Mouse (Mus musculus) midbrain, embryonic 11.5 days (tissue): Measurements from ENCODE around the gene Rsrc2. TPM values are rescaled to one million over a fixed set of nuclear protein-coding genes. Genes with fewer than 3 reads are reported as not detected.
"Not testable (repeated sequence)": the region's sequence is repeated elsewhere in the genome, so short reads cannot be mapped to it uniquely, and the experiment has no call there.

Experiments
- ATAC-seq: fragments of 200-750 bp; cut with Nextera tagmentation; 2 replicates; pipeline ENCODE4 v1.8.0; 2017; ENCODE audit warnings: moderate TSS enrichment, moderate library complexity; ENCODE audit not compliant: low FRiP score
- DNase-seq: peaks from one replicate; pipeline ENCODE4 v3.0.0; 2015; ENCODE audit warnings: low spot score; ENCODE audit errors: missing footprints
- H3K27ac ChIP-seq: fragments of 300-500 bp; sonication (generic); 2 replicates; pipeline ENCODE4 v1.5.1; 2014; ENCODE audit warnings: low read depth, low read length
- H3K27me3 ChIP-seq: fragments of 300-500 bp; sonication (generic); 2 replicates; pipeline ENCODE4 v1.6.1; 2014; ENCODE audit warnings: mild to moderate bottlenecking, low read length, moderate library complexity, mixed read lengths; ENCODE audit not compliant: control insufficient read depth, insufficient read depth
- H3K36me3 ChIP-seq: fragments of 300-500 bp; sonication (generic); 2 replicates; pipeline ENCODE4 v1.6.1; 2014; ENCODE audit warnings: mild to moderate bottlenecking, low read length, moderate library complexity, mixed read lengths; ENCODE audit not compliant: control insufficient read depth, insufficient read depth
- H3K4me1 ChIP-seq: fragments of 300-500 bp; sonication (generic); 2 replicates; pipeline ENCODE4 v1.6.1; 2014; ENCODE audit warnings: low read length; ENCODE audit not compliant: control insufficient read depth, insufficient read depth
- H3K4me2 ChIP-seq: fragments of 300-500 bp; sonication (generic); 2 replicates; pipeline ENCODE4 v1.6.1; 2014; ENCODE audit warnings: mild to moderate bottlenecking, moderate library complexity
- H3K4me3 ChIP-seq: fragments of 300-500 bp; sonication (generic); 2 replicates; pipeline ENCODE4 v1.5.1; 2014; ENCODE audit warnings: low read depth, low read length
- H3K9ac ChIP-seq: fragments of 300-500 bp; sonication (generic); 2 replicates; pipeline ENCODE4 v1.6.1; 2014; ENCODE audit warnings: low read length
- H3K9me3 ChIP-seq: fragments of 300-500 bp; sonication (generic); 2 replicates; pipeline ENCODE4 v1.6.1; 2016; ENCODE audit warnings: low read length; ENCODE audit not compliant: control insufficient read depth
- WGBS: fragments of 180-500 bp; shearing (Covaris S2); extraction: QIAGEN DNeasy Blood & Tissue Kit; methylation state at CpG from one replicate; pipeline ENCODE4 v1.1.7; 2014; 5-methylcytosine and 5-hydroxymethylcytosine counted together
- polyA plus RNA-seq: library from polyadenylated mRNA; unstranded; fragments of >200 nt; fragmentation: Nextera tagmentation; extraction: Ambion mirVana; gene quantifications from 2 replicates; pipeline ENCODE4 v1.2.1, GENCODE M21; 2014

Rsrc2 gene
- polyA plus RNA-seq: 168 and 191 TPM in 2 replicates

DNA sequence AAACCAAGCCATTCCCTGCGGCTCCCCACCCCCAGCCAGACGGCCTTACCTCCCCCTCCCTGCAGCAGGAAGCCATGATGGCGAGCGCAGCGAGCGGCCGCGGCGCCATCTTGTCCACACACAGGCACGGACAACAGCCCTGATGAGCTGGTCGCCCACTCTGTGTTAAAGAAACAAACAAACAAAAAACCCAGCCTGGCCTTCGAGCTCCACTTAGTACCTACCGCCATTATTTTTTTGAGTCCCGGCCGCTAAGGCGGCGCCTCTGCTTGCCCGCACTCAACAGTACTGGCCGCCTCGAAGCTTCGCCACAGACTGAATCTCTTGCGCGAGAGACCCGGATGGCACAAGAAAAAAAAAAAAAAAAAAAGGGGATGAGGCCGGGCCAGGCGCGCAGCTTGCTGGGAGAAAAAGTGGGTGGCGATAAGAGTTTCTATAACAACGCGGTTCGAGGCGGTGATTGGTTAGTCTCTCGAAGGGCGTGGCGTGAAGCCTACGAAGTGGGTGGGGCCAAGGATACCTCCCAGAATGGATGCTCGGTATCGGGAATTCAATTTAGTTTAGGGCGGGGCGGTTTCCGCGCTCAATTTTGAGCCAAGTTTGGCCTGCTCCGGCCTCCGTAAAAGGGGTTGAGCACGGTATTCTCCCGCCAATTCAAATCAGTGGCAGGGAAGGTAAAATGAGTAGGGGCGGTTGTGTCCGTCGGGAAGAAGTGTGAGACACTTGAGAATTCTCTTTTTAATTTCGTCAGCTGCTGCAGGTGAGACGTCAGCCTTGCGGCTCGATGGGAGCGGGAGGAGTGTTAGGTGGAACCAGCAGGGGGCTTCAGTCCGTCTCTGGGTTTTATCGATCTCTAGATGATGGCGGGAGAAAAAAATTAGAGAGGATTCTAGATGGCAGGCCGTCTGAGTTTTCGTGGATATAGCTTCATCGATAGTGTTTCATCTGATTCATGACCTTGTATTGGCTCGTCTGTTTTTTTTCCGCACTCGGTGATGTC lies at the start of gene Rsrc2, which contains the start of gene Kntc1:
Gene Rsrc2, minus strand, starts transcription at position 350 of the 1,000 bp plus-strand sequence.
Gene Kntc1, plus strand, starts transcription at position 652 of the 1,000 bp plus-strand sequence.
- H3K9me3 ChIP-seq: no peaks in the 10 kb centered on the region
- H3K4me3 ChIP-seq: peak within 1 kb of the TSS; percentile 87
- H3K4me1 ChIP-seq: peaks cover 17% of the 10 kb centered on the region
- peak; percentile 97 for ATAC-seq
- under 1% methylated on average over 63 of the region's 63 CpGs for WGBS
- DNase-seq: peak; percentile 99
- H3K36me3 ChIP-seq: peaks cover 3% of the 10 kb centered on the region; the same call in 1 of the 2 replicates
- H3K4me2 ChIP-seq: peak within 1 kb of the TSS; percentile 59
- peak within 1 kb of the TSS; percentile 92 for H3K9ac ChIP-seq
- H3K27ac ChIP-seq: peak within 1 kb of the TSS; percentile 95
- no peaks in the 10 kb centered on the region for H3K27me3 ChIP-seq

DNA sequence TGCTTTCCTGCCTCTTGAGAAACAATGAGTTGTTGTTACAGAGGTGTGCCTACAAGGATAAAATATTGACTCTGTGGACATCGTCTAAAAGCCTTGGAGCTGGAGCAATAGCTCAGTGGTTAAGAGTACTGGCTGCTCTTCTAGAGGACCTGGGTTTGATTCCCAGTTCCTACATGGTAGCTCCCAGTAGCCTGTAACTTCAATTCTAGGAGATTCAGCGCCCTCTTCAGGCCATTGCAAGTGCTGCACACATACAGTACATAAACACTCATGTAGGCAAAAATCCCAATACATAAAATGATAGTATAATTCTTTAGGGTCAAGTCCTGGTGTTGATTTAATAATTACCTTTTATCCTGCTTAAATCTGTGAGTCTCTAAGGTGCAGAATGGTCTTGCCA lies 43.9 kb upstream of the Rsrc2 start:
- Histone ChIP-seq H3K4me1 (no peaks in the 10 kb centered on the region), H3K27ac (no peak overlapping the region), H3K9me3 (no peaks in the 10 kb centered on the region; the same call in 1 of the 2 replicates), H3K27me3 (no peaks in the 10 kb centered on the region), H3K36me3 (peaks cover 37% of the 10 kb centered on the region), H3K4me3 (no peak overlapping the region), H3K4me2 (no peak overlapping the region), H3K9ac (no peak overlapping the region)
- 83% methylated on average over 2 of the region's 2 CpGs for WGBS
- no peak for DNase-seq
- ATAC-seq: no peak

- Histone ChIP-seq H3K9me3 (no peaks in the 10 kb centered on the region; the same call in 1 of the 2 replicates), H3K4me2 (no peak overlapping the region), H3K9ac (no peak overlapping the region), H3K36me3 (peaks cover 34% of the 10 kb centered on the region), H3K27ac (no peak overlapping the region), H3K4me3 (no peak overlapping the region), H3K27me3 (no peaks in the 10 kb centered on the region), H3K4me1 (no peaks in the 10 kb centered on the region)
- 97% methylated on average over 7 of the region's 7 CpGs for WGBS
- no peak for ATAC-seq
- no peak for DNase-seq
These were observed 39.8 kb upstream of the Rsrc2 start for GRCm38 (mm10) chr5:123788976-123789375.

DNA sequence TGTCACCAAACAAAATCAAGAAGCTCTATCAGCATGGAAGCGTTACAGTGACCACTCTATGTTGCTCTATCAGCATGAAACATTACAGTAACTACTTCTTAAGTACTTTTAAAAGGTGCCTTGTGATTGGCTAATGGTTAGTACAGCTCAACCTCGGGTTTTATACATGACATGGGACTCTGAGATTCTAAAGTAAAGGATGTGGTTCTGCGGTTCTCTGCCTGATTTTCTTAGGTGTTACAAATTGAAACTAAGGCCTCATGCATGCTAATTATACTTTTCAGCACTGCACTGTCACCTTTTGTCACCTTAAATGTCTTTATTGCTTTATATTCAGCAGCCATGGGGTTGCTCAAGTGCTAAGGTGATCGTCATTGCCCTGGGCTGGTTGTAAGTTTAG lies 32.6 kb upstream of the Rsrc2 start:
- Histone ChIP-seq H3K27me3 (no peaks in the 10 kb centered on the region), H3K4me3 (no peak overlapping the region), H3K4me2 (no peak overlapping the region), H3K36me3 (peaks cover 9% of the 10 kb centered on the region), H3K9me3 (no peaks in the 10 kb centered on the region), H3K27ac (no peak overlapping the region), H3K9ac (no peak overlapping the region), H3K4me1 (no peaks in the 10 kb centered on the region)
- WGBS: 91% methylated on average over 4 of the region's 4 CpGs
- ATAC-seq (no peak), DNase-seq (no peak)

- H3K4me2 ChIP-seq: no peak overlapping the region
- H3K4me3 ChIP-seq: no peak overlapping the region
- H3K36me3 ChIP-seq: peaks cover 14% of the 10 kb centered on the region; the same call in 1 of the 2 replicates
- no peak overlapping the region for H3K27ac ChIP-seq
- DNase-seq (no peak), ATAC-seq (no peak)
- H3K9ac ChIP-seq: no peak overlapping the region
- 94% methylated on average over 8 of the region's 8 CpGs for WGBS
- H3K4me1 ChIP-seq: no peaks in the 10 kb centered on the region
- no peaks in the 10 kb centered on the region for H3K9me3 ChIP-seq
- no peaks in the 10 kb centered on the region for H3K27me3 ChIP-seq
These were observed 31.5 kb upstream of the Rsrc2 start for GRCm38 (mm10) chr5:123780716-123781115.

DNA sequence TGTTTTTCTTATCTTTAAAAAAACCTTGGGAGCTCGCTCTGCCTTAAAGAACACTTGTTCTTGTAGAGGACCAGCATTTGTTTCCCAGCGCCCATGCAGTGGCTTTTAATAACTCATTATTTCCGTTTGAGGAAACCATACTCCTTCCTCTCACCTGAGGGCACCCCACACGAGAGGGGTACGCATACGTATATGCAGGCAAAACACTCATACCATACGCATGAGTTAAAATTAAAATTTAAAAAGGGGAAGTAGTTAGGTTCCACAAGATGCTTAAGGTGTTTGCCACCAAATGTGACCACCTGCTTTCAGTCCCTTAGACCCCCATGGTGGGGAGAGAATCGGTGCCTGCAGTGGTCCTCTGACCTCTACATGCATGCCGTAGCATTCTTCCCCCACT lies 24.2 kb upstream of the Rsrc2 start:
- ATAC-seq: no peak
- Histone ChIP-seq H3K4me2 (no peak overlapping the region), H3K4me3 (no peak overlapping the region), H3K27ac (no peak overlapping the region), H3K9me3 (no peaks in the 10 kb centered on the region), H3K36me3 (peaks cover 15% of the 10 kb centered on the region; the same call in 1 of the 2 replicates), H3K9ac (no peak overlapping the region), H3K4me1 (no peaks in the 10 kb centered on the region), H3K27me3 (no peaks in the 10 kb centered on the region)
- 97% methylated on average over 9 of the region's 9 CpGs for WGBS
- no peak for DNase-seq

DNA sequence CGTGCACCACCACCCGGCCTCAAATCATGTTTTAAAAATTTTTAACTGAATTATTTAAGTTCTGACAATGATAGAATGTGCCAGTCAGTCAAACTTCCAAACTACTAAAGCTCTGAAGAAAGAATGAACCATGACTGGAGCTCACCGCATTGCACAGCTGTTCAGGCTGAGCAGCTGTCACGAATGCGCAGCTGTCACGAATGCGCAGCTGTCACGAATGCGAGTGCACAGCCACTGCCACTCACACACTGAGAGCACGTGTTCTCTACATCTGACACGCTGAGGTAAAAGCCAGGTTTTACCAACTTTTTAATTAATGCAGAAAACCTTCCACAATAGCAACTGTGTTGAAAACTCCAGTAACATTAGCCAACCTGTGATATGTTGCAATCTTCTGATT lies 17.2 kb upstream of the Rsrc2 start:
- not testable (repeated sequence) for H3K4me3 ChIP-seq, H3K4me1 ChIP-seq, ATAC-seq, H3K9ac ChIP-seq, H3K27ac ChIP-seq, H3K4me2 ChIP-seq, H3K27me3 ChIP-seq, H3K9me3 ChIP-seq, DNase-seq
- 94% methylated on average over 11 of the region's 11 CpGs for whole genome bisulfite sequencing
- H3K36me3 ChIP-seq: peaks cover 11% of the 10 kb centered on the region

DNA sequence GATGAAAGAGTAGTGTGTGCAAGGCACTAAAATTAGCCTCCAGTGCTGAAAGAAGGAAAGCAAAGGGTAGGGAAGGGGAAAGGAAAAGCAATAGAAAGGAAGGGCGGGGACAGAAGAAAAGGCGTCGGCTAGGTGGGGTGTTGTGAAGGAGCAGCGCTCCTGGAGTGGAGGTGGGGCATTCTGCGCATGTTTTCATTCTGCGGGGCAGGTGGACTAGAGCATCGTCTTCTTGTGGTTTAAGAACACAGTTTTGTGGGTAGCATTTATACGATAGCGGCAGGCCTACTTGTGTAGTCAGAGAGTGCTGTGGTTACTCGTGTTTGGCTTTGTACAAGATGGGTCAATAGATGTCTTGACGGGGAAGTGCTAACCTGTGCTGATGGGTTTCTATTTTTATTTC lies 16.3 kb upstream of the Rsrc2 start:
- no peaks in the 10 kb centered on the region for H3K9me3 ChIP-seq
- ATAC-seq (no peak), DNase-seq (no peak)
- no peak overlapping the region for H3K4me2 ChIP-seq
- H3K4me1 ChIP-seq: no peaks in the 10 kb centered on the region
- H3K27ac ChIP-seq: no peak overlapping the region
- no peaks in the 10 kb centered on the region for H3K27me3 ChIP-seq
- H3K36me3 ChIP-seq: peaks cover 11% of the 10 kb centered on the region
- H3K9ac ChIP-seq: no peak overlapping the region
- no peak overlapping the region for H3K4me3 ChIP-seq
- 96% methylated on average over 11 of the region's 11 CpGs for WGBS
